Mouse (Mus musculus) heart, postnatal 4 days (tissue): ENCODE data around the gene Proca1. TPM values are rescaled to one million over a fixed set of nuclear protein-coding genes. Genes with fewer than 3 reads are reported as not detected.

ENCODE experiments used
- DNase-seq: peaks from one replicate; pipeline ENCODE4 v3.0.0; 2021
- total RNA-seq, 2 experiments: library from RNA; stranded (reverse); gene quantifications; 2 replicates each; pipeline ENCODE4 v1.2.3; 2021

Gene Proca1
- total RNA-seq, 2 experiments from 2014 or later: 0.81 to 1.4 TPM

- no peak for DNase-seq
Observed at GRCm38 (mm10) chr11:78166161-78166560, 27.0 kb upstream of the Proca1 start.

- DNase-seq: no peak
Observed at GRCm38 (mm10) chr11:78166640-78167039, 26.6 kb upstream of the Proca1 start.

- no peak for DNase-seq
Observed at GRCm38 (mm10) chr11:78167257-78167959, 25.8 kb upstream of the Proca1 start.

DNA sequence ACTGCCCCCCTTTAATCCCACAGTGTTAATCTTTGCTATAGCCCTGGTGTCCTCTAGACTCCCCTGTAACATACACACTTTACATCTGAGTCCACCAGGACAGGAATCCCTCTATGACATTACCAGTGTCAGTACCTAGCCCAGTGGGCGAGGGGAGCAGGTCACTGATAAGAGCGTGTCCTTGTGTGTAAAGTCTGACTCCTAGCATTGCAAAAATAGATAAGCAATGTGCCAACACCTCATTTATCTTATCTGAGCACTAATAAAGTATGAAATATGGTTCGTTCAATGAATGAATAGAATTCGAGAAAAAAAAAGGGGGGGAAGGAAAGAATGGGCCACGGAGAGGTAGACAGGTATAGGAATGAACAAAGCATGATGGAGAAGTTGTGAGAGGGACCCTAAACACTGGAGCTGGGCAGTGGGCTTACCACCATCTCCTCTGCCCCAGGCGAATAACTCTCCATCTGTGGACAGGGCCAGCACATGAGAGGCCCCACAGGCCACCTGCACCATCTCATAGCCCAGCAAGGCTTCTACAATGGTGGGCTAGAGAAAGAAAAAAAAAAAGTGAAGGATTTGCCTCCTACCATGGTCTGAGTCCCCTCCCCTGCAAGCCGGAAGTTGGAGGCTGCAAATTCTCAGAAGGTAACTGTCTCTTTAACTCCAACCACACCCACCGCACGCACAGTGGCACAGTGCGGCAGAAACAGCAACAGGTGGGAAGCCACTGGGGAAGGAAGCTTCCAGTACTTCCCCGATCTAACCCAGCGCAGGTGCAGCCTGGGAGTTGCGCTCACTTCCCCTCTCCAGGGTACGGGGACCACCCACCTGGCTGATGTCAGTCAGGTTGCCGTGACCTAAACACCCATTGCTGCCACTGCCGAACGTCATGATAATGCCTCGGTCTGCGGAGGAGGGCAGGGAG is 24.4 kb upstream of the Proca1 start:
- no peak for DNase-seq

GRCm38 (mm10) chr11:78170306-78170705 is 22.9 kb upstream of the Proca1 start:
- DNase-seq: no peak

- DNase-seq: no peak
Observed at GRCm38 (mm10) chr11:78171328-78171727, 21.9 kb upstream of the Proca1 start.

DNA sequence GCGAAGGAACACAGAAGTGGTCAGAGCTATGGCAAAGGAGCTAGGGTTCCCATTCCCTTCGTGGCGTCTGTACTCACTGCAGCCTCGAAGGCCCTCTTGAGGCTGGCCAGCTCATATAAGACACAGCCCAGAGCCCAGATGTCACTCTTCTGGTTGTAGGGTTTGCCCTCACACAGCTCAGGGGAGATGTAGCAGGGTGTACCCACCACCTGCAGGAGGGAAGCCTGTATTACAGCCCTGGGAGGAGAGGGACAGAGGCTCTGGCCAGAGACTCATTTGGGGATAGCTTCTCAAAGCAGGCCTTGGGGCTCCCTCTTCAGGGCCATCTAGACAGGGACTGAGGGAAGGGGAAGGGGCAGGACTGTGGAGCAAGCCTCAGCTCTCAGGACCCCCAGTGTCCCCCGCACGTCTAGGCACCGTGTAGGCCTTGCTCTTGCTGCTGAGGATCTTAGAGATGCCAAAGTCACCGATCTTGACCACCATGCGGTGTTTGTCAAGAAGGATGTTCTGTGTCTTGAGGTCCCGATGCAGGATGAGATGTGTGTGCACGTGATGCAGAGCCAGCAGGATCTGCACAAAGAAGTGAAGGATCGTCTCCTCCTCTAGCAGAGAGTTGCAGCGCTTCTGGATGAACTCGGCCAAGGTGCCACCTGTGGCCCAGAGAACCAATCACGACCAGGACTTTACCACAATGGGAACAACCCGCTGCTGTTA is 21.0 kb upstream of the Proca1 start:
- peak; percentile 37 for DNase-seq

DNA sequence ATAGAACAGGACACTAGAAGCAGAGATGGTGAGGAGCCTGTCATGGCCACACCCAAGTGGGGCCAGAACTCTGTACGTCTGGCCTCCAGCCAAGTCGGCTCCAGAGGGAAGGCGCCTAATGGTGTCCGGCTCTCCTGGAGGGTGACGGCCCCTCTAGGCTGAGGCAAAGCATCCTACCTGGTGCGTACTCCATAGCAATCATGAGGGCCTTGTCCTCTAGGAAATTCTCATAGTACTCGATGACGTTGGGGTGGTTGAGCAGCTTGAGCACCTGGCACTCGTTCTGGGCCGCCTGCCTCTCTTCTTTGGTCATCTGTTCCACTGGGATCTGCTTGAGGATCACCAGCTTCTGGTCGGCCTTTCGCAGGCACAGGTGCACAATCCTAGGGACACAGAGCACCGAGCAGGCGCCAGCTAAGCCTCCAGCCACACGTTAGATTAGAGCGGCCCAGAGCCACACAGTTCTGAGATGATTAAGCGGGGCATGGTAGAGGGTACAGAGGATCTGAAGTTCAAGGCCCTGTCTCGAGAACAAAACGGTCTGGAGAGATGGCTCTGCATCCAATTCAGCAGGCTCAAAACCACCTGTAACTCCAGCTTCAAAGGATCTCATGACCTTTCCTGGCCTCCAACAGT is 20.3 kb upstream of the Proca1 start:
- no peak for DNase-seq

GRCm38 (mm10) chr11:78174506-78174905 is 18.7 kb upstream of the Proca1 start:
- no peak for DNase-seq

DNA sequence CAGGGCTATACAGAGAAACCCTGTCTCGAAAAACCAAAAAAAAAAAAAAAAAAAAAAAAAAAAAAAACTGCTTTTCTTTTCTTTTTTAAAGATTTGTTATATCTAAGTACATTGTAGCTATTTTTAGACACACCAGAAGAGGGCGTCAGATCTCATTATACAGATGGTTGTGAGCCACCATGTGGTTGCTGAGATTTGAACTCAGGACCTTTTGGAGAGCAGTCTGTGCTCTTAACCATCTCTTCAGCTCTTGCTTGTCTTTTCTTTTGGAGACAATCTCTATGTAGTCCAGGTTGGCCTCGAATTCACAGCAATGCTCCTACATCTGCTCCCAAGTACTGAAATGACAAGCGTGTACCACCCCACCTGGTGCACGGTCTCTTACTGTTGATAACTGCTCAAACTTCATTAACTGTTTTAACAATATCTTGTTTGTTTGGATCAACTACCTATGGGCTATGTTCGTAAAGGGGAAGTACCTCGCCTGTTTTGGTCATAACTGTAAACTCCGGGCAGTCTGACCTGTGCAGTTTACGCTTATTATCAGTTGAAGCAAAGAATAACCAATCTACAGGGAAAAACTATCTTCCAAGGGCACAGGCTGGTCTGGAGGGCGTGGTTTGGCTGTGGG is 17.3 kb upstream of the Proca1 start:
- no peak for DNase-seq

DNA sequence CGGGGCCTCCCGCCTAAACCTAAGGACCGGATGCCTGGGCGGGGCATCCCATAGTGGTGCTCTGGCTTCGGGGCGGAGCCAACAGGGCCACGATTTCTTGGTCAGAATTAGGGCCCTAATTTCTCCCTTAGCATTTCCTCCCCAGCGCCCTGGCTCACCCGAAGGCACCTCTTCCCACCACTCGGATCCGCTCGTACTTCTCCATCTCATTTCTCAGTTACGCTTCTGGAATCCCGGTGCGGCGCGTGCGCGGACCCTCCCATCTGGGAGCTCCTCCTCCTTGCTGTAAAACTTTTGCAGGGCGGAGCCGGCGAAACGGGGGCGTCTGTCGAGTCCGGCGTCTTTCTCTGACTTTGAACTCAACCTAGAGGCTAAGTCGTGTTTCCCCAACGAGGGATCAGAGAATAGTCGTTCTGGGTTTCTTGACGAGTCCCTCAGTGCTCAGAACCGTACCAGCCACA is 16.8 kb upstream of the Proca1 start, which contains the start of the genes Nek8 and Tlcd1:
Gene Nek8, minus strand, starts transcription at position 274 of the 461 bp plus-strand sequence.
Gene Tlcd1, plus strand, starts transcription at position 310 of the 461 bp plus-strand sequence.
- DNase-seq: peak; percentile 92

DNA sequence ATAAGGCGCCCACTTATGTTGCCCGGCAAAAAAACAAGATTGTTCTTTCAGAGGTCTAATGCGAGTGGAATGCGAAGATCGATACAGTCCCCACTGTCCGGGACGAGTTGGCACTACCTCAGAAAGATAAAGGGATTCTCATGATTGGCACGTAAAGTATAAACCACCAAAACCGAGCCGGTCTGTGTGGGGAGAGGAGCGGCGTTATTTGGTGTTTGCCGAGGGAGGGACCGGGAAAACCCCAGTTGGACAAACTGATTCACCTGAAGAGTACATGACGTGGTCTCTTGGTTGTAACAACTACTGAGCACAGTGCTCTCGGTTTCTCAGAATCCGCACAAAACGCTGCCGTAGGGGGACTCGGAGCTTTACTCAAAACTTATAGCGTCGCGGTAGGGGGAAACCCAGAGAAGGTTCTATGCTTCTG is 16.3 kb upstream of the Proca1 start:
- no peak for DNase-seq

DNA sequence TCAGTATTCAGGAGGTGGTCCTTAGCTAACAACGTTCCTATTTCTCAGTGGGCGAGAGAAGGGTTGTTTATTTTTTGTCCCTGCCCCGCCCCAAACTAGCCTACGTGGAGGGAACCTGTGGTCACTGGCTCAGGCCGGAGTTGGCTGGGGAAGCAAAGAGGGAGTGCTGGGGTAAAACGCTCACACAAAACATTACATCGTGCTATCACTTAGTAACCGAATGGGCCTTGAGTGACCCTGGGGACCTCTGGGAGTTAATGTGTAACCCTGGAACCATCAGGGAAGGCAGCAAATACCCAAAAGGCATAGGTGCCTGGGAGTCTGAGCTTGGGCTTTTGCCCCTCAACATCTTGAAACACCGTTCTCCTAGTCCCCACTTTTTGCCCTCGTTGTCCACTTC is 15.8 kb upstream of the Proca1 start:
- DNase-seq: peak; percentile 47

DNA sequence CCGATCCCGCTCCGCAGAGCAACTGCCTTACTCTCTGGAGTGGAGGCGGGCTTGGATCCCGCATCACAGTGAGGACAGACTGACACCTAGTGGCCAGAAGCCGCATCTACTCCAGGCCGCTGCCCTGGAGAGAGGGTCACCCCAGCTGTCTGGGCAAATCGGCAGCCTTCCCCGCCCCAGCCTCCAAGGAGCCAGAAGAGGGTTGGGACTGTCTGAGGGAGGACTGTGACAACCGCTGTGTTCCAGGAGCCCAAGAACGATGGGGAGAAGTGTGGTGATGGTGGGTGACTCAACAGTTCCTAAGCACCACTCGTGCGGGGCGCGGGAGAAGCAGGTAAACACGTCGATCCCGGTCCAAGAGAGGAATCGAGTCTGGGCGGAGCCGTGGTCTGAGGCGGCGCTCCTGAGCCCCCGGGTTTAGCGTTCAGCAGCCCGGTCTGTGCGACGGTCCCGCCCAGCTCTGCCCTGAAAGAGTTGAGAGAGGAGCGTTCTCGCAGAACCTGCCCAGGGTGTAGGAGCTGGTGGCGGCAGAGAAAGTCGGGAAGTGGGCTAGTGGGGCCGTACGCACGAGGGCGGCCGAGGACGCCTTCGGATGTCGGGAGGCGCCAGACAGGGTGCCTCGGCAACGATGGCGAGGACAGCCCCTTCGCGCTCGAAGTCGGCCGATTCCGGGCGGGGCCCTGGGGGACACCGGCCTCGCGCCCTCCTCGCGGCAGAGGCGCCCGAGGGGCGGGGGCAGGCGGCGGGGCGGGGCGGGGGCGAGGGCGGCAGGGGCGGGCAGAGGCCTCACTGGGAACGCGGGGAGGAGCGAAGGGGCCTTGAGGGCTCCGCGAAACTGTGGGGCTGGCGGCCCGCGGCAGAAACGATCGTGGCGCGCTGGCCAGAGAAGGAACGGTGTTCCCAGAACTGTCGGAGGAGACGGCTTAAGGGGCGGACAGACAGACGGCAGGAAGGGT is 15.0 kb upstream of the Proca1 start:
- peak; percentile 99 for DNase-seq

DNA sequence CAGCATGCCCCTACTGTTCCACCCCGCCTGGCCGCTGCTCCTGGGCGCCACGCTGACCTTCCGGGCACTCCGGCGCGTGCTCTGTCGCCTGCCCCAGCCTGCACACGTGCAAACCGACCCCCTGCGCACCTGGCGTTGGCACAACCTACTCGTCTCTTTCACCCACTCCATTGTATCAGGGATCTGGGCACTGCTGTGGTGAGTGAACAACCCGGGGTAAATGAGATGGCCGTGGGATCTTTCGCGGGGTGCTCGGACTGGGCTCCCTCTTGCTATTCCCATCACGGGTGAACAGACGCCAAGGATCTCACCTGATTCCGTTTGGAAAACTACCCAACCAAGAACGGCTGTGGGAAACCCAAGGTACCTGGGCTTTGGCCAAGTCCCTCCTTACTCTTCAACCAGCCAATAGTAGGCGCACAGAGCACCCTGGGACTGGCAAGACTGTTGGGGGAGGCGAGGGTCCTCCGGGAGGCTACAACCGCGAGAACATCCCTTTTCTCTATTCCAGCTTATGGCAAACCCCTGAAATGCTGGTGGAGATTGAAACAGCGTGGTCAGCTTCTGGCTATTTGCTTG is 14.2 kb upstream of the Proca1 start:
- DNase-seq: peak; percentile 72

GRCm38 (mm10) chr11:78179438-78179999 is 13.7 kb upstream of the Proca1 start:
- no peak for DNase-seq

GRCm38 (mm10) chr11:78180081-78180761 is 13.0 kb upstream of the Proca1 start:
- DNase-seq: no peak

GRCm38 (mm10) chr11:78181830-78182357 is 11.3 kb upstream of the Proca1 start:
- no peak for DNase-seq

- DNase-seq: no peak
Observed at GRCm38 (mm10) chr11:78182450-78182849, 10.7 kb upstream of the Proca1 start.
